Mouse (Mus musculus): ENCODE results near the gene Efcab9. TPM values are rescaled to one million over a fixed set of nuclear protein-coding genes. Genes with fewer than 3 reads are reported as not detected.

Gene Efcab9
- polyA plus RNA-seq, 1 experiment from 2014 or later, result not detected

GRCm38 (mm10) chr11:32545605-32546004 is 13.7 kb upstream of the Efcab9 start:
- H3K4me3 ChIP-seq (ENCODE audit: low read depth, low read length), result no peak overlapping the region
- DNase-seq (ENCODE audit: low spot score) (no peak), ATAC-seq (ENCODE audit: insufficient number of reproducible peaks, low FRiP score, low TSS enrichment, low read depth) (no peak)
- 87% methylated on average over 12 of the region's 12 CpGs for WGBS
- H3K27ac ChIP-seq (replicated peaks; ENCODE audit: low read depth, low read length), result no peak overlapping the region
- H3K27me3 ChIP-seq (ENCODE audit: control insufficient read depth, insufficient read depth, low read length), result no peaks in the 10 kb centered on the region
- H3K36me3 ChIP-seq (ENCODE audit: control insufficient read depth, insufficient read depth, low read length), result no peaks in the 10 kb centered on the region
- H3K9ac ChIP-seq (ENCODE audit: low read length), result no peak overlapping the region
- H3K4me1 ChIP-seq (ENCODE audit: control insufficient read depth, insufficient read depth, low read length), result peaks cover 3% of the 10 kb centered on the region; the same call in 1 of the 2 replicates
- H3K4me2 ChIP-seq (ENCODE audit: low read depth, severe bottlenecking), result no peak overlapping the region
- no peaks in the 10 kb centered on the region for H3K9me3 ChIP-seq (ENCODE audit: control insufficient read depth, low read length)

- H3K4me3 ChIP-seq (ENCODE audit: low read depth, low read length), result no peak overlapping the region
- H3K9me3 ChIP-seq (ENCODE audit: control insufficient read depth, low read length), result no peaks in the 10 kb centered on the region
- H3K4me1 ChIP-seq (ENCODE audit: control insufficient read depth, insufficient read depth, low read length), result peaks cover 3% of the 10 kb centered on the region; the same call in 1 of the 2 replicates
- ATAC-seq (ENCODE audit: insufficient number of reproducible peaks, low FRiP score, low TSS enrichment, low read depth) (no peak), DNase-seq (ENCODE audit: low spot score) (no peak)
- H3K4me2 ChIP-seq (ENCODE audit: low read depth, severe bottlenecking), result no peak overlapping the region
- H3K9ac ChIP-seq (ENCODE audit: low read length), result no peak overlapping the region
- 87% methylated on average over 5 of the region's 5 CpGs for WGBS
- H3K36me3 ChIP-seq (ENCODE audit: control insufficient read depth, insufficient read depth, low read length), result no peaks in the 10 kb centered on the region
- H3K27me3 ChIP-seq (ENCODE audit: control insufficient read depth, insufficient read depth, low read length), result no peaks in the 10 kb centered on the region
- H3K27ac ChIP-seq (replicated peaks; ENCODE audit: low read depth, low read length), result no peak overlapping the region
Observed at GRCm38 (mm10) chr11:32544497-32544896, 12.6 kb upstream of the Efcab9 start.

GRCm38 (mm10) chr11:32544041-32544440 is 12.2 kb upstream of the Efcab9 start:
- Histone ChIP-seq H3K4me2 (ENCODE audit: low read depth, severe bottlenecking) (no peak overlapping the region), H3K9ac (ENCODE audit: low read length) (no peak overlapping the region), H3K4me3 (ENCODE audit: low read depth, low read length) (no peak overlapping the region), H3K4me1 (ENCODE audit: control insufficient read depth, insufficient read depth, low read length) (no peaks in the 10 kb centered on the region), H3K9me3 (ENCODE audit: control insufficient read depth, low read length) (no peaks in the 10 kb centered on the region), H3K27ac (replicated peaks; ENCODE audit: low read depth, low read length) (no peak overlapping the region), H3K27me3 (ENCODE audit: control insufficient read depth, insufficient read depth, low read length) (no peaks in the 10 kb centered on the region), H3K36me3 (ENCODE audit: control insufficient read depth, insufficient read depth, low read length) (no peaks in the 10 kb centered on the region)
- DNase-seq (ENCODE audit: low spot score) (no peak), ATAC-seq (ENCODE audit: insufficient number of reproducible peaks, low FRiP score, low TSS enrichment, low read depth) (no peak)
- 88% methylated on average over 6 of the region's 6 CpGs for WGBS

DNA sequence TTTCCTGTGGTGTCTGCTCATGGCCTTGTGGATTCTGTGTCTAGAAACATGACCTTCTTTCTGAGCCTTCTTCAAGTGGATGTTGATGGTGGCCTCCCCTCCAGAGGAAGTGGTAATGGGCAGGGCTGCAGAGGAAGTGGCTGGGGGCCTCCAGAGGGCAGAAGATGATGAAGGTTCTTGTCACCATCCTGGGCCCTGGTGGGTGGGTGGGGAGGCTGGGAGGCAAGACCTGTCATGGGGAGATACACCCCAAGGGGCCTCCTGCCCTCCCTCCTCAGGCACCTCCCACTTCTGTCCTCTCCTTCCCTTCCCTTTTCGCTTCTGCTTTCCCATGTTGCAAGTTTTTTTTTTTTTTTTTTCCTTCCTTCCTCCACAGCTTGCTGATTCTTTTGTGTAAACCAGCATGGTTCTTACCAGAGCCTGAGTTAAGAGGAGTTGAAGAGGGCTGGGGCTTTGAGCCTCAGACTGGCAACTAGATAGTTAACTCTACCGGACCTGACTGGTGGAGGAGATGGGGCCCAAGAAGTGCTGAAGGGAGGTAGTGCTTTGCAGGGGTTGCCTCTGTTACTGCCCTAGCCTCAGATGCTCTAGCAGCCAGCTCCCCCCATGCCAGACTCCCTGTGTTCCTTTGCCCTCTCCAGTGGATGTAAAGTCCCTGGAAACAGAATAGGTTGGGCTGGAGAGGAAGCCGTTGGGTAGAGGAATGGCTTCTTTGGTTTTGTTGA is 11.0 kb upstream of the Efcab9 start:
- DNase-seq (ENCODE audit: low spot score) (no peak), ATAC-seq (ENCODE audit: insufficient number of reproducible peaks, low FRiP score, low TSS enrichment, low read depth) (no peak)
- no peak overlapping the region for H3K27ac ChIP-seq (replicated peaks; ENCODE audit: low read depth, low read length)
- no peak overlapping the region for H3K4me3 ChIP-seq (ENCODE audit: low read depth, low read length)
- no peaks in the 10 kb centered on the region for H3K4me1 ChIP-seq (ENCODE audit: control insufficient read depth, insufficient read depth, low read length)
- H3K27me3 ChIP-seq (ENCODE audit: control insufficient read depth, insufficient read depth, low read length), result no peaks in the 10 kb centered on the region
- H3K9me3 ChIP-seq (ENCODE audit: control insufficient read depth, low read length), result no peaks in the 10 kb centered on the region
- H3K36me3 ChIP-seq (ENCODE audit: control insufficient read depth, insufficient read depth, low read length), result no peaks in the 10 kb centered on the region
- 37% methylated on average over 3 of the region's 3 CpGs for WGBS
- no peak overlapping the region for H3K9ac ChIP-seq (ENCODE audit: low read length)
- H3K4me2 ChIP-seq (ENCODE audit: low read depth, severe bottlenecking), result no peak overlapping the region

DNA sequence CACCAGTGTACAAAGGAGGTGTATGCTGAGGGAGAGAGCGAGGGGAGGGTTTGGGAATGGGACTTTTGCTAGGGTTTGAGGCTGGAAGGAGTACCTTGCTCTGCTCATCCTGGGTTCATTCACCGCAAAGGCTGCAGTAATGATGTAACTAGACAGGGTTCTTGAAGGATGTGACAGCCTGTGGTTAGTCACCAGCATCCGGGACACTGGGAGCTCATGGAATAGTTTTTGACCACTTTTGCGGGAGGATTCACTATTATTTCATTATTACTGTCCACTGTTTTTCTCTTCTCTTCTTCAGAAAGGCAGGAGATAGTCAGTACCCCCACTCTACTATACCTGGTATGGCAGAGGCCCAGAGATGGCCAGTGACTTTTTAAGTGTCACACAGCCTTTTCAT is 10.3 kb upstream of the Efcab9 start:
- ATAC-seq (ENCODE audit: insufficient number of reproducible peaks, low FRiP score, low TSS enrichment, low read depth) (no peak), DNase-seq (ENCODE audit: low spot score) (no peak)
- Histone ChIP-seq H3K27ac (replicated peaks; ENCODE audit: low read depth, low read length) (no peak overlapping the region), H3K4me2 (ENCODE audit: low read depth, severe bottlenecking) (no peak overlapping the region), H3K9me3 (ENCODE audit: control insufficient read depth, low read length) (no peaks in the 10 kb centered on the region), H3K4me3 (ENCODE audit: low read depth, low read length) (no peak overlapping the region), H3K9ac (ENCODE audit: low read length) (no peak overlapping the region), H3K36me3 (ENCODE audit: control insufficient read depth, insufficient read depth, low read length) (no peaks in the 10 kb centered on the region), H3K4me1 (ENCODE audit: control insufficient read depth, insufficient read depth, low read length) (no peaks in the 10 kb centered on the region), H3K27me3 (ENCODE audit: control insufficient read depth, insufficient read depth, low read length) (no peaks in the 10 kb centered on the region)
- WGBS, result 82% methylated on average over 4 of the region's 4 CpGs

- WGBS, result 83% methylated on average over 6 of the region's 6 CpGs
- ATAC-seq (ENCODE audit: insufficient number of reproducible peaks, low FRiP score, low TSS enrichment, low read depth) (no peak), DNase-seq (ENCODE audit: low spot score) (no peak)
- Histone ChIP-seq H3K9me3 (ENCODE audit: control insufficient read depth, low read length) (no peaks in the 10 kb centered on the region), H3K36me3 (ENCODE audit: control insufficient read depth, insufficient read depth, low read length) (no peaks in the 10 kb centered on the region), H3K4me3 (ENCODE audit: low read depth, low read length) (no peak overlapping the region), H3K4me2 (ENCODE audit: low read depth, severe bottlenecking) (no peak overlapping the region), H3K9ac (ENCODE audit: low read length) (no peak overlapping the region), H3K27me3 (ENCODE audit: control insufficient read depth, insufficient read depth, low read length) (no peaks in the 10 kb centered on the region), H3K27ac (replicated peaks; ENCODE audit: low read depth, low read length) (no peak overlapping the region), H3K4me1 (ENCODE audit: control insufficient read depth, insufficient read depth, low read length) (no peaks in the 10 kb centered on the region)
Observed at GRCm38 (mm10) chr11:32540463-32540862, 8.6 kb upstream of the Efcab9 start.

DNA sequence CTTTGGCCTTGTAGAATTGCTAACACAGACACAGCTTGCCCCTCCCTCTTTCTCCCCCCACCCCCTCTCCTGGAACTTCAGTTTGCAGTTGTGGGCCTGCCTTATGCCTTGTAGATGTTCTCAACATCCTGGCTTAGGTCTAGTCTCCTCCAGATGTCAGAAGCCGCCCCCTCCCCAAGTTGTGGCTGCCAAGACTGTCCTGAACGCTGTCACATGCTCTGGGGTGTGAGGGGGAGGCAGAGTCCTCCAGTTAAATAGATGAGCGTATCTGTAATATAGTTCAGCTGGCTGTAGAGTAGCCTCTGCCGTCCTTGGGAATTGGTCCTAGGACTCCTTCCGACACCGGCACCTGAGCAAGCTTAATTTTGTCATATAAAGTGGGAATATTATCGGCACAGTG is 7.8 kb upstream of the Efcab9 start:
- H3K4me2 ChIP-seq (ENCODE audit: low read depth, severe bottlenecking), result no peak overlapping the region
- no peak overlapping the region for H3K9ac ChIP-seq (ENCODE audit: low read length)
- ATAC-seq (ENCODE audit: insufficient number of reproducible peaks, low FRiP score, low TSS enrichment, low read depth), result no peak
- no peak overlapping the region for H3K27ac ChIP-seq (replicated peaks; ENCODE audit: low read depth, low read length)
- no peaks in the 10 kb centered on the region for H3K27me3 ChIP-seq (ENCODE audit: control insufficient read depth, insufficient read depth, low read length)
- no peak overlapping the region for H3K4me3 ChIP-seq (ENCODE audit: low read depth, low read length)
- DNase-seq (ENCODE audit: low spot score), result no peak
- WGBS, result 85% methylated on average over 7 of the region's 7 CpGs
- H3K4me1 ChIP-seq (ENCODE audit: control insufficient read depth, insufficient read depth, low read length), result no peaks in the 10 kb centered on the region
- no peaks in the 10 kb centered on the region for H3K36me3 ChIP-seq (ENCODE audit: control insufficient read depth, insufficient read depth, low read length)
- no peaks in the 10 kb centered on the region for H3K9me3 ChIP-seq (ENCODE audit: control insufficient read depth, low read length)

- ATAC-seq (ENCODE audit: insufficient number of reproducible peaks, low FRiP score, low TSS enrichment, low read depth) (no peak), DNase-seq (ENCODE audit: low spot score) (no peak)
- H3K36me3 ChIP-seq (ENCODE audit: control insufficient read depth, insufficient read depth, low read length), result no peaks in the 10 kb centered on the region
- no peak overlapping the region for H3K9ac ChIP-seq (ENCODE audit: low read length)
- WGBS, result 90% methylated on average over 4 of the region's 4 CpGs
- H3K27me3 ChIP-seq (ENCODE audit: control insufficient read depth, insufficient read depth, low read length), result no peaks in the 10 kb centered on the region
- no peak overlapping the region for H3K4me3 ChIP-seq (ENCODE audit: low read depth, low read length)
- H3K27ac ChIP-seq (replicated peaks; ENCODE audit: low read depth, low read length), result no peak overlapping the region
- no peak overlapping the region for H3K4me2 ChIP-seq (ENCODE audit: low read depth, severe bottlenecking)
- H3K4me1 ChIP-seq (ENCODE audit: control insufficient read depth, insufficient read depth, low read length), result 0 out of 2 replicates have a peak, but pooled peaks cover 3% of the 10 kb centered on the region
- no peaks in the 10 kb centered on the region for H3K9me3 ChIP-seq (ENCODE audit: control insufficient read depth, low read length)
Observed at GRCm38 (mm10) chr11:32538846-32539245, 7.0 kb upstream of the Efcab9 start.

GRCm38 (mm10) chr11:32538435-32538834 is 6.6 kb upstream of the Efcab9 start:
- H3K4me3 ChIP-seq (ENCODE audit: low read depth, low read length), result no peak overlapping the region
- H3K4me1 ChIP-seq (ENCODE audit: control insufficient read depth, insufficient read depth, low read length), result 0 out of 2 replicates have a peak, but pooled peaks cover 7% of the 10 kb centered on the region
- H3K4me2 ChIP-seq (ENCODE audit: low read depth, severe bottlenecking), result no peak overlapping the region
- H3K27me3 ChIP-seq (ENCODE audit: control insufficient read depth, insufficient read depth, low read length), result peaks cover 3% of the 10 kb centered on the region; the same call in 1 of the 2 replicates
- no peaks in the 10 kb centered on the region for H3K36me3 ChIP-seq (ENCODE audit: control insufficient read depth, insufficient read depth, low read length)
- H3K9ac ChIP-seq (ENCODE audit: low read length), result no peak overlapping the region
- DNase-seq (ENCODE audit: low spot score) (no peak), ATAC-seq (ENCODE audit: insufficient number of reproducible peaks, low FRiP score, low TSS enrichment, low read depth) (no peak)
- no peak overlapping the region for H3K27ac ChIP-seq (replicated peaks; ENCODE audit: low read depth, low read length)
- H3K9me3 ChIP-seq (ENCODE audit: control insufficient read depth, low read length), result no peaks in the 10 kb centered on the region
- 79% methylated on average over 6 of the region's 6 CpGs for WGBS
